Mouse (Mus musculus): ENCODE results near the gene Defb36.

DNA sequence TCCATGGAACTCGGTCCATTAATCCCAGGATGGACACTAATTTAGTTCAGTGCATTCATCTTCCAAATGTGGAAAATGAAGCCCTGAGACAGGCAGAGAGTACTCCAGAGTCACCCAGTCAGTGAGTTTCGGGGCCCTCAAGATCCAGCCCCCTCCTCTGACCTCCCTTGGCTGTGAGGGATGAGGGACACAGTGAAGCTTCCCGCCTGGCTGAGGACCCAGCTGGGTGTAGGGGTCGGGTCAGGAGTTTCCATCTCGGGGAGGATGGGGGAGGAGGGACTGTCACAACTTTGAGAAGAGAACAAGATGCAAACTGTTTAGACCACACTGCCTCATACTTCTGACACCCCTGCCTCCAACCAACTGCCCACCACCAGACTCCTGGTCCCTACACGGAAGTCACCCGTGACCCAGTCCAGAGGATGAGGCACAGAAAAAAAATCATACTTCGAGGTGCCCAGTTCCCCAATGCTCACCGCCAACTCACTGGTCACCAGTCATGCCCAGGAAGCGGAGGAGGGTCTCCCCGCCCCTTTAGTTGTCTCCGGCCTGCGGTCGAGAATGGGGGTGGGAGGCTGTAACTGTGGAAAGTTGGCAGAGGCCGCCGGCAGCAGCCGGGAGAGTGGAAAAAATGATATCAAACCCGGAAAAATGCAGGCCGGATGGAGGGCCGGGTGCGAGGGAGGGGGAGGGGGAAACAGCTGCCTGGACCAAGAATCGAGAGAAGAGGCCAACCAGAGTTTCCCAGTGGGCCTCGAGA is 32.3 kb downstream of the Defb36 start:
- TF ChIP-seq CTCF (IDR thresholded peaks at IDR 0.05; ENCODE audit: extremely low read depth, insufficient read depth, insufficient read length, insufficient replicate concordance): no peak
- no peak for TF ChIP-seq POLR2A (IDR thresholded peaks at IDR 0.05; ENCODE audit: low read depth, low read length)
